Mouse (Mus musculus) bone marrow macrophage, adult 2 months (primary cell): ENCODE data around the gene Mettl23. TPM values are rescaled to one million over a fixed set of nuclear protein-coding genes. Genes with fewer than 3 reads are reported as not detected.
A peak's percentile ranks its signal among the peaks of the same experiment; 100 is the strongest.
"Not testable (repeated sequence)": the region's sequence is repeated elsewhere in the genome, so short reads cannot be mapped to it uniquely, and the experiment has no call there.

Experiments
- H3K27ac ChIP-seq: 2 replicates; pipeline ENCODE4 v1.5.1; 2012; ENCODE audit warnings: low read depth, low read length; ENCODE audit not compliant: insufficient read depth
- H3K4me1 ChIP-seq: 2 replicates; pipeline ENCODE4 v1.6.1; 2012; ENCODE audit warnings: low read length; ENCODE audit not compliant: control insufficient read depth, insufficient read depth
- H3K4me3 ChIP-seq: 2 replicates; pipeline ENCODE4 v1.5.1; 2012; ENCODE audit warnings: mild to moderate bottlenecking, low read length, moderate library complexity; ENCODE audit not compliant: insufficient read depth
- CTCF ChIP-seq: IDR thresholded peaks from 2 replicates; pipeline ENCODE4 v1.5.1; 2012; ENCODE audit warnings: low read depth, mild to moderate bottlenecking, low read length, moderate library complexity
- POLR2A ChIP-seq: IDR thresholded peaks from 2 replicates; pipeline ENCODE4 v1.6.1; 2012; ENCODE audit warnings: mild to moderate bottlenecking, low read depth, low read length, borderline replicate concordance
- polyA plus RNA-seq: library from polyadenylated mRNA; stranded (reverse); fragments of >200 nt; gene quantifications from 2 replicates; pipeline ENCODE4 v1.2.4, GENCODE M21; 2012; ENCODE audit not compliant: missing spikeins, insufficient read depth, insufficient read length

The Mettl23 gene
- polyA plus RNA-seq, 1 experiment = 28.0 TPM

DNA sequence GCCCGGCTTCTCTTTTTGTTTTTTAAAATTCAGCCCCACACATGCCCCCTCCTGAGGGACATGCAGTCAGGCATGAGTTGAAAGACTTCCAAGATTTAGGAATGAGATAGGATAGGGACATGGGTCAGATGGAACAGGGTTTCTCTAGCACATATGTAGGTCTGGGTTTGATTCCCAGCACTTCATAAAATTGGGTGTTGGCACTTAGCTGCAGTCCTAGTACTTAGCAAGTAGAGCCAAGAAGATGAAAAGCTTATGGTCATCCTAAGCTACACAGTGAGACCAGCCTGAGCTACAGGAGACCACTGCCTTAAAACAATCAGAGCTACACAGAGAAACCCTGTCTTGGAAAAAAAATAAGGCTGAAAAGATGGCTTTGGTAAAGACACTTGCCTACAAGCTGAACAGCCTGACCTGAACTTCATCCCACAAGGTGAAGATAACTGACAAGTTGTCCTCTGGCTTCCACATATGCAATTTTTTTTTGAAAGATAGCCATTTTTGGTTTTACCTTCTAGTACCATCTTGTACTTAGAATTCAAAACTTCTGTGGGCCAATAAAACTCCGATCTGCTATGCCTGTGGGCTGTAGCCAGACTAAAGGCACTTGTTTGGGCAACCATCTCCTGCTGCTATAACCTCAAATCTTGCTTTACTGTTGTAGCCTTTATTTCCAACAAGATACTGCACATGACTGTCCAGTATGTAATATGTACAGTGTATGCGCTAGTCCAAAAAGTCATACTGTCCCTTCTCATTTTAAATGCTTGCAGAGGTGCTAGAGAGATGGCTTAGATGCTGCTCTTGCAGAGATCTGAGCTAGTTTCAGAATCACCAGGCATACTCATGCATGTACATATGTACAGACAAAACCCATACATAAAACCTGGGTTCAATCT lies 4.4 kb downstream of the Mettl23 start:
- TF ChIP-seq POLR2A = no peak
- no peak for TF ChIP-seq CTCF
- Histone ChIP-seq H3K4me3 (no peak overlapping the region), H3K27ac (no peak overlapping the region), H3K4me1 (peaks cover 10% of the 10 kb centered on the region; the same call in 1 of the 2 replicates)

DNA sequence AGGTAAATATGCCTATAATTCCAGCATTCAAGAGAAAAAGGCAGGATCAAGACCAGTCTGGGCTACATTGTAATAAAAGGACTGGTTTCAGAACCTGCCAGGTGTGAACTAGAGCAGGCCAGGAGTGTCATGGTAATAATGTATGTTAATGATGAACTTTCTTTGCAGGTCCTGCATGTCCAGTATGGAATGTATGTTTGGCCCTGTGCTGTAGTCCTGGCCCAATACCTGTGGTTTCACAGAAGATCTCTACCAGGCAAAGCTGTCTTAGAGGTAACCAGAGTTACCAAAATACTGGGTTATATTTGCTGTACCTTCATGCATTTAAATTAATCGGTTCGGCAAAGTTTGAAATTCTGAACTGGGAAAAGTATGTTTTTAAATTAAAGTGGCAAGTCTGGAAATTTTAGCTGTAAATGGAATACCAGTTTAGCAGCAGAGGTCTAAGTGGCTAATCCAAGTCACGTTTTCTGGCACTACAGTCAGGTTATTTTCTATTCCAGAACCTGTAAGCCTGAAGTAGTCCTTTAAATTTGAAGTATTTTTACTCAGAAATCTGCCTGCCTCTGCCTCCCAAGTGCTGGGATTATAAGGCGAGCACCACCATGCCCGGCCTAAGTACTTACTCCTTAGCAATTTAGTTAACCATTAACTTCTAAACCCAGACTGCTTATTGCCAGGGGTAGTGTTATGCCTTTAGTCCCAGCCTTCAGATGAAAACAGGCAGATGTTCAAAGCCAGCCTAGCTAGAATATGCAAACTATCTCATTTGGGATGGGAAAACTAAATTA lies 5.2 kb downstream of the Mettl23 start:
- TF ChIP-seq POLR2A = no peak
- no peak for TF ChIP-seq CTCF
- peaks cover 10% of the 10 kb centered on the region; the same call in 1 of the 2 replicates for H3K4me1 ChIP-seq
- no peak overlapping the region for H3K4me3 ChIP-seq
- H3K27ac ChIP-seq = no peak overlapping the region

DNA sequence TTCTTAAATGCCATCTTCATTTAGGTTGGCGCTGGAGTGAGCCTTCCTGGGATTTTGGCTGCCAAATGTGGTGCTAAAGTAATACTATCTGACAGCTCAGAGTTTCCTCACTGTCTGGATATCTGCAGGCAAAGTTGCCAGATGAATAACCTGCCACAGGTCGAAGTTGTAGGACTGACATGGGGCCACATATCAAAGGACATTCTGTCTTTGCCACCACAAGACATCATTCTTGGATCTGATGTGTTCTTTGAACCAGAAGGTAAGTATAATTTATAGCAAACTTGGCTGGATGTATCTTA lies 5.8 kb downstream of the Mettl23 start:
- H3K4me3 ChIP-seq, H3K4me1 ChIP-seq, H3K27ac ChIP-seq: not testable (repeated sequence)

DNA sequence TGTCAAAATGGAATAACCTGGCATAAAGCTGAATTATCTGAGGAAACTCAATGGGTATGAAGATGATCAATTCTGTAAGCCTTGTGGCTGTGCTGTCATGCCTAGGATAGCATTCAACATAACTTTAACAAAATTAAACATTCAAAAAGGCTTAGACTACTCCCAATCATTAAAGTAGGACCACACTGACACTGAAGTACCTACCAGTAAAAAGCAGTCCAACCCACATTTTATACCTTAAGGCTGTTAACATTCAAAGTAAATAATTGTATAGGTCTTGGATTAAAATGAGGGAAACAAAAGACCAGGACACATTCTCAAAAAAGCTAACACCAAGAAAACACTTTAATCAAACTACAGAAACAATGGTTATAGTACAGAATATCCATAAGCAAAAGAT lies 6.5 kb downstream of the Mettl23 start:
- no peak overlapping the region for H3K4me3 ChIP-seq
- TF ChIP-seq CTCF (no peak), POLR2A (no peak)
- no peak overlapping the region for H3K27ac ChIP-seq
- H3K4me1 ChIP-seq = peaks cover 10% of the 10 kb centered on the region; the same call in 1 of the 2 replicates

DNA sequence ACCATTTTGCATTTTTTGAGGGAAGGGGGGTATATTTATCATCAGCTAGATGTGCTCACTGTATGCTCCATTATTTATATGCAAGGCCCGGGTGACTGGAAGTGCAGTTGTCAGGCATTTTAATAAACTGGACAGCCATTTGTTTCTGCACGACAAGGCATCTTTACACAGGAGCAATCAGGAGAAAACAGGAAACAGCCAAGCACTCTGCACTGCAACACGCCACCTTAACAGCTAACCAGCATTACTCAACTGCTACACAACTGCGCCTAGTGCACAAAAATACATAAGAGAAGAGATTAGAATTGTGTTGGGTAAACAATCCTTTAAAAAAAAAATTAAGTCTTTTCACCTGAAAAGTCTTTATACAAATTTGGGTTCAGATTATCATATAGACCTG lies 7.0 kb downstream of the Mettl23 start:
- peak overlapping the region; percentile 33 for H3K27ac ChIP-seq
- peaks cover 10% of the 10 kb centered on the region; the same call in 1 of the 2 replicates for H3K4me1 ChIP-seq
- H3K4me3 ChIP-seq = peak overlapping the region; percentile 60
- no peak for TF ChIP-seq POLR2A
- TF ChIP-seq CTCF = no peak

DNA sequence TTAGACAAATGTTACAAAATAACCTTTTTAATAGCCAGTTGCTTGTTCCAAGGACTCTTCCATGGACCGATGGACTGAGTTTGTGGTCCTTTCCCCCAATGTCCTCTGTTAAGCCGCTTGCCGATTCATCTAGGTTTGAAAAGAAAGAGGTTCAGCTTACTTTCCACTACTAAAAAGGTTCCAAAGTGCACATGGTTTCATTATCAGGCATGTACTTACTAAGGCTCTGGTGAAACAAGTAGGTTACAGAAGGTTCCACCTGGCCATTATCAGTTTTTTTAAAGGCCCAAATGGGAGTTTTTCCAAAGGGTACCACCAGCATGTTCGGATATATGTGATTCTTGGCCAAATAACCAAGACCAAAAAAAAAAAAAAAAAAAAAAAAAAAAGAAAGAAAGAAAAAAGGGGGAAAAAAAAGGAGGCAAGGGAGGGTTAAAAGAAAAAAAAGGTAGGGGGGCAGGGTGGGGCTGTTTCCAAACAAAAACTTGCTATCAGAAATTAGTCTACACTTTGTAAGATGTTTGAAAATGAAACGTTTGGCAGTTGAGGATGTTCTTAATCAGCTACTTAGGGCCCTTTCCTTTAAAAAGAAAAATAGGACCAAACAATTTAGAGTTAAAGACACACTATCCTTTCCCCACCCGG lies 7.9 kb downstream of the Mettl23 start:
- H3K4me3 ChIP-seq = peak overlapping the region; percentile 97
- H3K4me1 ChIP-seq = peaks cover 8% of the 10 kb centered on the region
- H3K27ac ChIP-seq = peak overlapping the region; percentile 95
- no peak for TF ChIP-seq POLR2A
- TF ChIP-seq CTCF = no peak

DNA sequence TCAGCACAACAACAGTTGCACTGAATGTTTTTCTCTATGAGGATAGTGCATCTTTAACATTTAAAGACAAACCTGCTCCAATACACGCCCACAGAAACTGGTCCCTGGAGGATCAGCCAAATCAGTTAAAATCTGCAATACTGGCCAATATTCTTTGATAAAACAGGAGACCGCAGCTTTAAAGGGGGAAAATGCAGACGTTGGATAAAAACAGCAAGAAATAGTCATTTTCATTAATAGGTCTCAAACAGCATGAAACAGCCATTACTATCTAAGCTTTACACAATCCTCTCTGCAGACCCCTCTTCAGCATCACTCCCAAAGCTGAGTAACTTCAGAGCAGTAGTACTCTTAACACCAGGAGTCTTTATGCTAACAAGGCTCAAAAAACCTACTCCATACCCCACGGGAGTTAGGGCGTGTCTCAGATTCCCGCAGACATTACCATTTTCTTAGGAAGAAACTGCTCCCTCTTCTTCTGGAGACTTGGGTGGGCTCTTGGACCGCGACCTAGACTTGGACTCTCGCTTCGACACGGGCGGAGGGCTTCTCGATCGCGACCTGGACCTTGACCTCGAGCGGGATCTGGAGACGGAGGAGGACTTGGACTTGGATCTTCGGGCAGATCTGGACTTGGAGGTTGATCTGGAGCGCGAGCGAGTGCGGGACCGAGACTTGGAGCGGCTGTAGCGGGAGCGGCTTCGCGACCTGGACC lies 8.7 kb downstream of the Mettl23 start:
- Histone ChIP-seq H3K4me1 (peaks cover 6% of the 10 kb centered on the region), H3K4me3 (peak overlapping the region; percentile 97), H3K27ac (peak overlapping the region; percentile 95)
- TF ChIP-seq POLR2A = no peak
- TF ChIP-seq CTCF = no peak

DNA sequence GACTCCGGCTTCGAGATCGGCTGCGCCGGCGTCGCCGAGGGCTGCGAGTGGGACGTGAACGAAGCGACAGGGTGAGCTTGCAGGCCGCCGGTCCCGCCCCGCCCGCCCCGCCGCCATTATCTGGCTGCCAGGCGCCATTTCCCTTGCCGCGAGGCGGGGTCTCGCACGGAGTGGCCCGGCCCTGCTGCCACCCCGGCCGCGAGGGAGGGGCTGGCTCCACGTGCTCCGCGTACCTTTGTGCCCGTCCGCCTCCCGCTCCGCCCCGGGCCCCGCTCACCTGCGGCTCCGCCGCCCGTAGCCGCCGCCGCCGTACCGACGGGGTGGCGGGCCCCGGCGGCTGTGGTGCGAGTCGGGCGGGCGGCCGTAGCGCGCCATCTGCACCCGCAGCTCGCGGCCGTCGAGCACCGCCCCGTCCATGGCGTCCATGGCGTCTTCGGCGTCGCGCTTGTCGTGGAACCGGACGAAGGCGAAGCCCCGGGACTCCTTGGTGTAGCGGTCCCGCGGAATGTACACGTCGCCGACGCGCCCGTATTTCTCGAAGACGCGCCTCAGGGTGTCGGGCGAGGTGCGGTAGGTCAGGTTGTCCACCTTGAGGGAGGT lies 9.3 kb downstream of the Mettl23 start, which contains the start of gene Mfsd11:
Mfsd11 (plus strand) TSS at position 150 of the 600 bp plus-strand sequence.
- H3K27ac ChIP-seq = peak within 1 kb of the TSS; percentile 97
- TF ChIP-seq POLR2A (no peak), CTCF (no peak)
- peak within 1 kb of the TSS; percentile 97 for H3K4me3 ChIP-seq
- peaks cover 10% of the 10 kb centered on the region for H3K4me1 ChIP-seq
